Mouse (Mus musculus) heart, adult 2 months (tissue): ENCODE measurements around the gene Cebpzos. TPM values are rescaled to one million over a fixed set of nuclear protein-coding genes. Genes with fewer than 3 reads are reported as not detected.

Experiments
- DNase-seq, 2 experiments: peaks; one replicate each; pipeline ENCODE4 v3.0.0; 2021
- H3K27ac ChIP-seq: fragments of 200-600 bp; 2 replicates; pipeline ENCODE4 v1.8.1; 2022
- H3K27me3 ChIP-seq: fragments of 200-500 bp; 2 replicates; pipeline ENCODE4 v1.6.1; 2012; ENCODE audit warnings: mild to moderate bottlenecking, low read length, inconsistent platforms, mixed read lengths; ENCODE audit not compliant: control insufficient read depth, insufficient read depth
- H3K36me3 ChIP-seq: fragments of 200-500 bp; 2 replicates; pipeline ENCODE4 v1.6.1; 2012; ENCODE audit warnings: low read length, inconsistent platforms; ENCODE audit not compliant: control insufficient read depth, insufficient read depth
- H3K4me1 ChIP-seq: fragments of 200-500 bp; 2 replicates; pipeline ENCODE4 v1.6.1; 2011; ENCODE audit warnings: low read length; ENCODE audit not compliant: control insufficient read depth, insufficient read depth
- H3K4me3 ChIP-seq: fragments of 200-600 bp; 2 replicates; pipeline ENCODE4 v1.8.1; 2022
- H3K79me2 ChIP-seq: fragments of 200-500 bp; replicated peaks from 2 replicates; pipeline ENCODE4 v1.6.1; 2012; ENCODE audit warnings: mild to moderate bottlenecking, inconsistent platforms, low read length, moderate library complexity, mixed read lengths; ENCODE audit not compliant: control insufficient read depth, insufficient read depth
- H3K9ac ChIP-seq: fragments of 200-500 bp; 2 replicates; pipeline ENCODE4 v1.6.1; 2012; ENCODE audit warnings: low read depth, mild to moderate bottlenecking, control low read depth, inconsistent platforms, low read length, mixed read lengths
- CTCF ChIP-seq: fragments of 200-600 bp; IDR thresholded peaks from 2 replicates; pipeline ENCODE4 v1.8.1; 2022; ENCODE audit warnings: antibody characterized with exemption, mild to moderate bottlenecking, moderate library complexity
- EP300 ChIP-seq: fragments of 200-500 bp; IDR thresholded peaks from 2 replicates; pipeline ENCODE4 v1.6.1; 2011; ENCODE audit warnings: low read depth, low read length, control low read depth; ENCODE audit not compliant: insufficient read depth
- POLR2A ChIP-seq: fragments of 200-500 bp; IDR thresholded peaks from 2 replicates; pipeline ENCODE4 v1.6.1; 2011; ENCODE audit warnings: mild to moderate bottlenecking, low read depth, low read length, control low read depth; ENCODE audit not compliant: insufficient read depth
- WGBS: fragments of 180-500 bp; shearing (Covaris S2); methylation state at CpG from one replicate; pipeline ENCODE4 v1.1.7; 2018; 5-methylcytosine and 5-hydroxymethylcytosine counted together
- intact Hi-C: fragments of 180-260 bp; cut with DNase I; formaldehyde crosslinking; loops from one replicate; pipeline ENCODE4 v1.15.1; 2025
- polyA plus RNA-seq: library from polyadenylated mRNA; depleted of rRNA; stranded (reverse); fragments of >200 nt; gene quantifications from 2 replicates; pipeline ENCODE4 v1.2.3, GENCODE M21; 2012
- total RNA-seq, 2 experiments: library from RNA; stranded (reverse); gene quantifications; 2 replicates each; pipeline ENCODE4 v1.2.3; 2021

Cebpzos gene
- total and polyA plus RNA-seq, 3 experiments = 15.3 to 63.4 (median 54.0) TPM

- Histone ChIP-seq H3K4me3 (no peak overlapping the region), H3K9ac (no peak overlapping the region), H3K27me3 (no peaks in the 10 kb centered on the region), H3K36me3 (no peaks in the 10 kb centered on the region), H3K4me1 (peaks cover 1% of the 10 kb centered on the region), H3K79me2 (no peaks in the 10 kb centered on the region), H3K27ac (no peak overlapping the region)
- no peak for DNase-seq
- TF ChIP-seq CTCF (no peak), POLR2A (no peak), EP300 (no peak)
- WGBS = 72% methylated on average over 5 of the region's 5 CpGs
- intact Hi-C loops = no loop called here
These were observed 30.8 kb upstream of the Cebpzos start for GRCm38 (mm10) chr17:78885286-78886065.

- Histone ChIP-seq H3K27ac (no peak overlapping the region), H3K36me3 (no peaks in the 10 kb centered on the region), H3K79me2 (no peaks in the 10 kb centered on the region), H3K4me1 (no peaks in the 10 kb centered on the region), H3K4me3 (no peak overlapping the region), H3K9ac (no peak overlapping the region), H3K27me3 (no peaks in the 10 kb centered on the region)
- intact Hi-C loops = no loop called here
- no peak for DNase-seq
- no peak for TF ChIP-seq EP300
- no peak for TF ChIP-seq CTCF
- TF ChIP-seq POLR2A = no peak
- 80% methylated on average over 4 of the region's 4 CpGs for WGBS
These were observed 27.7 kb upstream of the Cebpzos start for GRCm38 (mm10) chr17:78888554-78888953.

- no peak overlapping the region for H3K9ac ChIP-seq
- no peaks in the 10 kb centered on the region for H3K79me2 ChIP-seq
- no peaks in the 10 kb centered on the region for H3K27me3 ChIP-seq
- no peaks in the 10 kb centered on the region for H3K36me3 ChIP-seq
- intact Hi-C loops = no loop called here
- no peaks in the 10 kb centered on the region for H3K4me1 ChIP-seq
- no peak for DNase-seq
- TF ChIP-seq POLR2A (no peak), CTCF (no peak)
- no peak overlapping the region for H3K27ac ChIP-seq
- H3K4me3 ChIP-seq = no peak overlapping the region
- 56% methylated on average over 3 of the region's 3 CpGs for WGBS
These were observed 27.1 kb upstream of the Cebpzos start for GRCm38 (mm10) chr17:78889184-78889583.

- intact Hi-C loops = no loop called here
- no peaks in the 10 kb centered on the region for H3K36me3 ChIP-seq
- no peaks in the 10 kb centered on the region for H3K4me1 ChIP-seq
- TF ChIP-seq EP300 (no peak), CTCF (no peak), POLR2A (no peak)
- no peak overlapping the region for H3K27ac ChIP-seq
- H3K4me3 ChIP-seq = no peak overlapping the region
- no peak for DNase-seq
- no peaks in the 10 kb centered on the region for H3K79me2 ChIP-seq
- H3K27me3 ChIP-seq = no peaks in the 10 kb centered on the region
- H3K9ac ChIP-seq = no peak overlapping the region
- 70% methylated on average over 9 of the region's 9 CpGs for WGBS
These were observed 25.3 kb upstream of the Cebpzos start for GRCm38 (mm10) chr17:78891020-78891419.

GRCm38 (mm10) chr17:78894991-78895390, 21.3 kb upstream of the Cebpzos start:
- no peak for TF ChIP-seq EP300
- no peak for TF ChIP-seq POLR2A
- TF ChIP-seq CTCF = no peak
- Histone ChIP-seq H3K79me2 (no peaks in the 10 kb centered on the region), H3K36me3 (no peaks in the 10 kb centered on the region), H3K9ac (no peak overlapping the region), H3K27me3 (no peaks in the 10 kb centered on the region), H3K27ac (no peak overlapping the region), H3K4me3 (no peak overlapping the region), H3K4me1 (no peaks in the 10 kb centered on the region)
- 67% methylated on average over 7 of the region's 7 CpGs for WGBS
- DNase-seq = no peak
- intact Hi-C loops = no loop called here

GRCm38 (mm10) chr17:78895394-78895793, 20.9 kb upstream of the Cebpzos start:
- intact Hi-C loops = no loop called here
- H3K9ac ChIP-seq = no peak overlapping the region
- 12% methylated on average over 8 of the region's 8 CpGs for WGBS
- TF ChIP-seq CTCF = peak; percentile 59
- TF ChIP-seq EP300 = no peak
- no peak for TF ChIP-seq POLR2A
- no peaks in the 10 kb centered on the region for H3K79me2 ChIP-seq
- no peaks in the 10 kb centered on the region for H3K27me3 ChIP-seq
- no peak overlapping the region for H3K27ac ChIP-seq
- H3K36me3 ChIP-seq = no peaks in the 10 kb centered on the region
- H3K4me3 ChIP-seq = no peak overlapping the region
- no peaks in the 10 kb centered on the region for H3K4me1 ChIP-seq
- DNase-seq = peak in 1 of 2 experiments; percentile 28
